8 mouse cellular contexts compared by ENCODE assay signal in genomic region chr11:94928820-94929219, GRCm38 (mm10). TPM values are rescaled to one million over a fixed set of nuclear protein-coding genes. Genes with fewer than 3 reads are reported as not detected.
A peak's percentile ranks its signal among the peaks of the same experiment; 100 is the strongest.
DNase-seq lines count a peak whose midpoint lies in the region; ATAC-seq and TF ChIP-seq lines count a peak whose summit lies in the region.

No protein-coding gene starts in this region.

- TF ChIP-seq POLR2A in brain, embryonic 14.5 days (IDR thresholded peaks at IDR 0.05; ENCODE audit: borderline replicate concordance, extremely low read depth, insufficient read depth, insufficient read length, poor library complexity, severe bottlenecking), result no peak

- no peak overlapping the region for H3K27ac ChIP-seq in hindbrain, embryonic 13.5 days
- H3K27ac ChIP-seq in limb, embryonic 13.5 days, result peak overlapping the region; percentile 96
- peak overlapping the region; percentile 65 for H3K27ac ChIP-seq in midbrain, embryonic 12.5 days (replicated peaks)

- H3K9ac ChIP-seq in hindbrain, embryonic 13.5 days, result no peak overlapping the region
- peak overlapping the region; percentile 35 for H3K9ac ChIP-seq in limb, embryonic 13.5 days
- no peak overlapping the region for H3K9ac ChIP-seq in midbrain, embryonic 12.5 days (replicated peaks)

- peaks cover 40% of the 10 kb centered on the region for H3K27me3 ChIP-seq in hindbrain, embryonic 13.5 days
- H3K27me3 ChIP-seq in limb, embryonic 13.5 days, result no peaks in the 10 kb centered on the region
- H3K27me3 ChIP-seq in midbrain, embryonic 12.5 days, result peaks cover 32% of the 10 kb centered on the region

- H3K4me2 ChIP-seq in hindbrain, embryonic 13.5 days, result peak overlapping the region; percentile 4; the same call in 1 of the 2 replicates
- peak overlapping the region; percentile 55 for H3K4me2 ChIP-seq in limb, embryonic 13.5 days (replicated peaks)
- peak overlapping the region; percentile 32 for H3K4me2 ChIP-seq in midbrain, embryonic 12.5 days (replicated peaks)

- H3K4me1 ChIP-seq in hindbrain, embryonic 13.5 days (replicated peaks), result peaks cover 15% of the 10 kb centered on the region
- peaks cover 64% of the 10 kb centered on the region for H3K4me1 ChIP-seq in limb, embryonic 13.5 days
- H3K4me1 ChIP-seq in midbrain, embryonic 12.5 days, result peaks cover 19% of the 10 kb centered on the region

- 2% methylated on average over 13 of the region's 13 CpGs for WGBS in hindbrain, embryonic 13.5 days
- WGBS in limb, embryonic 13.5 days, result under 1% methylated on average over 13 of the region's 13 CpGs
- WGBS in midbrain, embryonic 12.5 days, result 6% methylated on average over 13 of the region's 13 CpGs

- no peak overlapping the region for H3K4me3 ChIP-seq in hindbrain, embryonic 13.5 days
- peak overlapping the region; percentile 16 for H3K4me3 ChIP-seq in limb, embryonic 13.5 days
- H3K4me3 ChIP-seq in midbrain, embryonic 12.5 days, result no peak overlapping the region

- no peaks in the 10 kb centered on the region for H3K36me3 ChIP-seq in hindbrain, embryonic 13.5 days
- H3K36me3 ChIP-seq in limb, embryonic 13.5 days, result no peaks in the 10 kb centered on the region
- H3K36me3 ChIP-seq in midbrain, embryonic 12.5 days, result no peaks in the 10 kb centered on the region

- TF ChIP-seq CTCF in brain, embryonic 14.5 days (IDR thresholded peaks at IDR 0.05; ENCODE audit: borderline replicate concordance, extremely low read depth, insufficient read depth, insufficient read length), result no peak

- H3K9me3 ChIP-seq in hindbrain, embryonic 13.5 days, result no peaks in the 10 kb centered on the region
- no peaks in the 10 kb centered on the region for H3K9me3 ChIP-seq in limb, embryonic 13.5 days
- no peaks in the 10 kb centered on the region for H3K9me3 ChIP-seq in midbrain, embryonic 12.5 days

- ATAC-seq in hindbrain, embryonic 13.5 days (ENCODE audit: low FRiP score), result peak; percentile 72; the same call in 1 of the 2 replicates
- ATAC-seq in limb, embryonic 13.5 days (ENCODE audit: low FRiP score, low read depth), result peak; percentile 91
- peak; percentile 87 for ATAC-seq in midbrain, embryonic 12.5 days (ENCODE audit: low FRiP score, low read depth)

- peak; percentile 97 for DNase-seq in Muller cell, postnatal 12 days (ENCODE audit: inconsistent ontology term)
- peak; percentile 86 for DNase-seq in brain, embryonic 14.5 days (ENCODE audit: low read depth)
- peak; percentile 93 for DNase-seq in gastrocnemius, postnatal 10 days
- peak; percentile 95 for DNase-seq in testis, postnatal 10 days (ENCODE audit: low spot score)
- no peak for DNase-seq in frontal cortex, postnatal 14 days (ENCODE audit: low spot score in 2 of 2)

RNA-seq across cellular contexts. Expression of gene Col1a1, which starts 7.2 kb away (rescaled TPM):
- polyA plus RNA-seq in brain, embryonic 14.5 days (2012; rRNA removed), result 44.1 and 192 TPM in 2 replicates
- 1,000 to 10,000 TPM; 5,070 to 7,999 TPM for total RNA-seq in gastrocnemius, postnatal 10 days (2021)
- polyA plus RNA-seq in hindbrain, embryonic 13.5 days (2015; fragmentation: Nextera tagmentation; extraction: Ambion mirVana), result 128 and 217 TPM in 2 replicates
- 1,007 and 1,170 TPM in 2 replicates for polyA plus RNA-seq in limb, embryonic 13.5 days (2015; fragmentation: Nextera tagmentation; extraction: Ambion mirVana)
- 405 and 569 TPM in 2 replicates for polyA plus RNA-seq in midbrain, embryonic 12.5 days (2016; fragmentation: Nextera tagmentation; extraction: Ambion mirVana)

RNA-seq across cellular contexts. Expression of gene Hils1, which starts 38.6 kb away (rescaled TPM):
- 0.09 TPM in 1 of 2 replicates, not detected in the other for polyA plus RNA-seq in brain, embryonic 14.5 days (2012; rRNA removed)
- total RNA-seq in gastrocnemius, postnatal 10 days (2021), result not detected
- polyA plus RNA-seq in hindbrain, embryonic 13.5 days (2015; fragmentation: Nextera tagmentation; extraction: Ambion mirVana), result not detected in 2 replicates
- not detected in 2 replicates for polyA plus RNA-seq in limb, embryonic 13.5 days (2015; fragmentation: Nextera tagmentation; extraction: Ambion mirVana)
- polyA plus RNA-seq in midbrain, embryonic 12.5 days (2016; fragmentation: Nextera tagmentation; extraction: Ambion mirVana), result not detected in 2 replicates

RNA-seq across cellular contexts. Expression of gene Sgca, which starts 47.3 kb away (rescaled TPM):
- polyA plus RNA-seq in brain, embryonic 14.5 days (2012; rRNA removed), result 0.25 and 0.73 TPM in 2 replicates
- 100 to 1,000 TPM; 185 to 194 TPM for total RNA-seq in gastrocnemius, postnatal 10 days (2021)
- 0.23 and 0.52 TPM in 2 replicates for polyA plus RNA-seq in hindbrain, embryonic 13.5 days (2015; fragmentation: Nextera tagmentation; extraction: Ambion mirVana)
- 6.1 and 7.1 TPM in 2 replicates for polyA plus RNA-seq in limb, embryonic 13.5 days (2015; fragmentation: Nextera tagmentation; extraction: Ambion mirVana)
- polyA plus RNA-seq in midbrain, embryonic 12.5 days (2016; fragmentation: Nextera tagmentation; extraction: Ambion mirVana), result not detected in 2 replicates

Comparison
In these comparisons a context has a peak if more than half of its experiments do, and no peak if none do; other contexts are left out.
1. DNase-seq: peak in Muller cell, postnatal 12 days (single experiment), brain, embryonic 14.5 days (single experiment), gastrocnemius, postnatal 10 days (single experiment) and testis, postnatal 10 days (single experiment); none in frontal cortex, postnatal 14 days (0 of 2).
2. H3K4me2 ChIP-seq: peak in every context shown above with its lines; median percentile 55 in limb, embryonic 13.5 days; 32 in midbrain, embryonic 12.5 days; 4 in hindbrain, embryonic 13.5 days.
3. Peak in every context shown above with its lines, with median percentiles within 50 percentile points of each other: ATAC-seq.